Mouse (Mus musculus) liver, embryonic 13.5 days (tissue): ENCODE results near the gene Hgfac. TPM values are rescaled to one million over a fixed set of nuclear protein-coding genes. Genes with fewer than 3 reads are reported as not detected.

ENCODE experiments used
- ATAC-seq: fragments of 200-750 bp; cut with Nextera tagmentation; 2 replicates; pipeline ENCODE4 v1.8.0; 2017; ENCODE audit warnings: low read depth, mild to moderate bottlenecking, moderate number of reproducible peaks, moderate library complexity
- DNase-seq: peaks from one replicate; pipeline ENCODE4 v3.0.0; 2022
- H3K27ac ChIP-seq: fragments of 300-500 bp; sonication (generic); 2 replicates; pipeline ENCODE4 v1.5.1; 2015; ENCODE audit warnings: moderate library complexity, mild to moderate bottlenecking, inconsistent platforms
- H3K27me3 ChIP-seq: fragments of 300-500 bp; sonication (generic); 2 replicates; pipeline ENCODE4 v1.6.1; 2015; ENCODE audit warnings: mild to moderate bottlenecking, inconsistent platforms
- H3K36me3 ChIP-seq: fragments of 300-500 bp; sonication (generic); 2 replicates; pipeline ENCODE4 v1.6.1; 2015; ENCODE audit warnings: mild to moderate bottlenecking, inconsistent platforms
- H3K4me1 ChIP-seq: fragments of 300-500 bp; sonication (generic); replicated peaks from 2 replicates; pipeline ENCODE4 v1.6.1; 2015; ENCODE audit warnings: inconsistent platforms
- H3K4me2 ChIP-seq: fragments of 300-500 bp; sonication (generic); 2 replicates; pipeline ENCODE4 v1.6.1; 2015; ENCODE audit warnings: inconsistent platforms, mild to moderate bottlenecking, moderate library complexity
- H3K4me3 ChIP-seq: fragments of 300-500 bp; sonication (generic); replicated peaks from 2 replicates; pipeline ENCODE4 v1.5.1; 2015; ENCODE audit warnings: mild to moderate bottlenecking, inconsistent platforms
- H3K9ac ChIP-seq: fragments of 300-500 bp; sonication (generic); 2 replicates; pipeline ENCODE4 v1.6.1; 2015; ENCODE audit warnings: mild to moderate bottlenecking, inconsistent platforms
- H3K9me3 ChIP-seq: fragments of 300-500 bp; sonication (generic); replicated peaks from 2 replicates; pipeline ENCODE4 v1.6.1; 2016; ENCODE audit warnings: inconsistent platforms
- WGBS: fragments of 180-500 bp; shearing (Covaris S2); methylation state at CpG from one replicate; pipeline ENCODE4 v1.1.7; 2015; ENCODE audit not compliant: insufficient replicate concordance; 5-methylcytosine and 5-hydroxymethylcytosine counted together
- polyA plus RNA-seq: library from polyadenylated mRNA; unstranded; fragments of >200 nt; fragmentation: Nextera tagmentation; extraction: Ambion mirVana; gene quantifications from 2 replicates; pipeline ENCODE4 v1.2.1, GENCODE M21; 2015

Gene Hgfac
- polyA plus RNA-seq, 1 experiment from 2014 or later = 51.6 TPM

DNA sequence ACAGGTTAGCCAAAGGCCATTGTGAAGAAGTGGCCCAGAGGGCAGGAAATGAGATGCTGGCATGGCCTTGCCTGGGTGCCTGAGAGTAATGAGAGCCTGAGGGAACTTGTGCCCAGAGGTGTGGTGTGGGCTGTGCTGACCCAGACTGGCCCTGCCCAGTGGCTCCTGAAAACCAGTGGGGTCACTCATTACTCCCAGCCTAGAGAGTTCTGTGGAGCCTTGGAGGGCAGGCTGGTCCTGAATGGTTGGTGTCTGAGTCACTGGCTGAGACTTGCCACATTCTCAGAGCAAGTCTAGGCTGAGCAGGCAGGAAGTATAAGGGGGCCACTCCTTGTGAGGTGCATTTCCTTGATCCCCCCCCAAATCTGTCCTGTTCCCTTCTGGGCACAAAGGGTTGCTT is 3.9 kb upstream of the Hgfac start:
- Histone ChIP-seq H3K9me3 (no peaks in the 10 kb centered on the region), H3K36me3 (peaks cover 20% of the 10 kb centered on the region), H3K4me3 (no peak overlapping the region), H3K4me1 (peaks cover 77% of the 10 kb centered on the region), H3K27me3 (no peaks in the 10 kb centered on the region; the same call in 1 of the 2 replicates), H3K27ac (no peak overlapping the region), H3K4me2 (no peak overlapping the region), H3K9ac (no peak overlapping the region)
- DNase-seq = no peak
- ATAC-seq = no peak

DNA sequence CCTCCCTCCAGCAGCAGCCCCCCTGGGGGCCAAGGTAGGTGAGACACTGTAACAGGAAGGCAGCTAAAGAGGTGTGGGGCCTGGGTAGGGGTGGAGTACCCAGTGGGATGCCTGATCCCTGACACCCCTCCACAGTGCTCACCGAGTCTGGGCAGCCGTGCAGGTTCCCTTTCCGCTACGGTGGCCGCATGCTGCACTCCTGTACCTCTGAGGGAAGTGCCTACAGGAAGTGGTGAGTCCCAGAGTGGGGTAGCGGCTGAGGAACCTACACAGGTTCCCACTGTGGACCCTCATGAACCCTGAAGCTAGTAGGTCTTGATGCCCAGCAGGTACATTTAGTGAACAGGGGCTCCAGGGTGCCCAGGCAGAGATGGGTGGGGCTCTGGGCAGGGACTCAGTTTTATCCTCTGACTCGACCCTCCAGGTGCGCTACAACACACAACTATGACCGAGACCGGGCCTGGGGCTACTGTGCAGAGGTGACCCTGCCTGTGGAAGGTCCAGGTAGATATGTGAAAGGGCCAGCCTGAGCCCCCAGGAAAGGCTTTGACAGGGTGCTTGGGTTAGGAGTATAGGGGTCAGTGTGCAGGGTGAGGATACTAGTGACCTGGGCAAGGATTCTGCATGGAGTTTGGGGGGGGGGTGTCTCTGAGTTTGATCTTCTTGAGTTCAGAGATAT is 1.3 kb downstream of the Hgfac start:
- H3K4me1 ChIP-seq = peaks cover 46% of the 10 kb centered on the region
- peak overlapping the region; percentile 59; the same call in 1 of the 2 replicates for H3K9ac ChIP-seq
- H3K27me3 ChIP-seq = peaks cover 5% of the 10 kb centered on the region; the same call in 1 of the 2 replicates
- peak overlapping the region; percentile 50 for H3K4me2 ChIP-seq
- peaks cover 10% of the 10 kb centered on the region; the same call in 1 of the 2 replicates for H3K36me3 ChIP-seq
- ATAC-seq = 0 out of 2 replicates have a peak, but pooled peaks have one; percentile 0
- no peaks in the 10 kb centered on the region for H3K9me3 ChIP-seq
- peak overlapping the region; percentile 40 for H3K4me3 ChIP-seq
- peak overlapping the region; percentile 76 for H3K27ac ChIP-seq
- no peak for DNase-seq
- WGBS = 31% methylated on average over 10 of the region's 10 CpGs

DNA sequence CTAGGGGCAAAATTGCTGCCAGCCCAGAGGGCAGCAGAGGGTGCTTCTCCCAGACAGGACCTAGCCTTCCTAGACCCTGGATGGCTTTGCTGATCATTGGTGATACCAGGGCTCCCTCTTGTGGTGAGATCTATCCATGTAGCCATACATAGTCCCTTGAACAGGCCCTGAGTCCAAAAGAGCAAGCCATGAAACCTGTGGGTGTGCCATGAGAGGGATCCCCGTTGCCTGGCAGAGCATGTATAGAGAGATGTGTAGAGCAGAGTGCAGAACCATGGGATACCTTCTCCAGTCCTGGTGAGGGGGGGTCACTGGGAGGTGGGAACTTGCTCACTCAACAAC is 1.8 kb downstream of the Hgfac start:
- Histone ChIP-seq H3K27me3 (peaks cover 5% of the 10 kb centered on the region; the same call in 1 of the 2 replicates), H3K4me1 (peaks cover 41% of the 10 kb centered on the region), H3K4me3 (peak overlapping the region; percentile 40; the same call in 1 of the 2 replicates), H3K27ac (no peak overlapping the region), H3K36me3 (peaks cover 10% of the 10 kb centered on the region; the same call in 1 of the 2 replicates), H3K4me2 (peak overlapping the region; percentile 50), H3K9me3 (no peaks in the 10 kb centered on the region), H3K9ac (no peak overlapping the region)
- WGBS = 3% methylated on average over 1 of the region's 1 CpGs
- ATAC-seq (peak; percentile 56), DNase-seq (peak; percentile 66)

DNA sequence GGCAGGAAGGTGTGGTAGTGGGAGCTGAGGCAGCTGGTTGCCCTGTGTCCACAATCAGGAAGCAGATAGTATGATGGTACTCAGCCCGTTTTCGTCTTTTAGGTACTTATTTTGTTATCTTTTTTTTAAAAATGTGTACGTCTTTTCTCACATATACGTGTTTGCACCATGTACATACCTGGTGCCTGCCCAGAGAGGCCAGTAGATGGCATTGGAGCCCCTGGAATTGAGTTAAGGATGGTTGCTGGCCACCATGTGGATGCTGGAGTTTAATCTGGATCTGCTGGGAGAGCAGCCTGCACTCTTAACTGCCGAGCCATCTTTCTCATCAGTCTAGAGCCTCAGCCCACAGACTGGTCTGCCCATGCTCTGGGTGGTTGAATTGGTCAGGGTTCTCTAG is 9.2 kb downstream of the Hgfac start:
- no peak overlapping the region for H3K27ac ChIP-seq
- WGBS = 48% methylated on average over 5 of the region's 5 CpGs
- no peak overlapping the region for H3K4me3 ChIP-seq
- H3K9ac ChIP-seq = no peak overlapping the region
- no peaks in the 10 kb centered on the region for H3K9me3 ChIP-seq
- H3K36me3 ChIP-seq = peaks cover 4% of the 10 kb centered on the region; the same call in 1 of the 2 replicates
- H3K27me3 ChIP-seq = peaks cover 37% of the 10 kb centered on the region
- 0 out of 2 replicates have a peak, but pooled peaks cover 4% of the 10 kb centered on the region for H3K4me1 ChIP-seq
- DNase-seq = no peak
- H3K4me2 ChIP-seq = no peak overlapping the region
- no peak for ATAC-seq

DNA sequence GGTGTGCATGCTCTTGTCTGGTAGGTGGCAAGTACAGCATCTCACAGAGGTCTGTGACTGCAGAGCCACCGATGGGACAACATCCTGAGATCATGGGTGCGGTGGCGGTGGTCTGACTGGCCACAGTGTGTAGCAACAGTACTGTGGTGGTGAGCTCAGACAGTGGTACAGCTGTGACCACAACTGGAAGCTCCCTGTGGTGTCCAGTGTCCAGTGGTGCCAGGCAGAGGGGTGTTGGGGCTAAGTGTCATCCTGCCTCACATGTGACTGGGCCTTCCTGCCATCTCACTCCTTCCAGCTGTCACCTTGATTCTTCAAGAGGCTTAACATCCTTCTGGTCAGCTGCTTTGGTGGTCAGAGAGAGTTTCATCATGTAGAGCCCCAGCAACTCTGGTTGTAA is 13.3 kb downstream of the Hgfac start:
- DNase-seq (no peak), ATAC-seq (no peak; the same call in 1 of the 2 replicates)
- Histone ChIP-seq H3K4me2 (no peak overlapping the region), H3K9me3 (no peaks in the 10 kb centered on the region), H3K9ac (no peak overlapping the region), H3K27me3 (peaks cover 65% of the 10 kb centered on the region), H3K4me3 (no peak overlapping the region), H3K36me3 (no peaks in the 10 kb centered on the region), H3K4me1 (peaks cover 11% of the 10 kb centered on the region; the same call in 1 of the 2 replicates), H3K27ac (no peak overlapping the region)
- 63% methylated on average over 3 of the region's 3 CpGs for WGBS

- Histone ChIP-seq H3K4me2 (no peak overlapping the region), H3K4me3 (no peak overlapping the region)
Observed at GRCm38 (mm10) chr5:35055076-35055475, 13.8 kb downstream of the Hgfac start.

DNA sequence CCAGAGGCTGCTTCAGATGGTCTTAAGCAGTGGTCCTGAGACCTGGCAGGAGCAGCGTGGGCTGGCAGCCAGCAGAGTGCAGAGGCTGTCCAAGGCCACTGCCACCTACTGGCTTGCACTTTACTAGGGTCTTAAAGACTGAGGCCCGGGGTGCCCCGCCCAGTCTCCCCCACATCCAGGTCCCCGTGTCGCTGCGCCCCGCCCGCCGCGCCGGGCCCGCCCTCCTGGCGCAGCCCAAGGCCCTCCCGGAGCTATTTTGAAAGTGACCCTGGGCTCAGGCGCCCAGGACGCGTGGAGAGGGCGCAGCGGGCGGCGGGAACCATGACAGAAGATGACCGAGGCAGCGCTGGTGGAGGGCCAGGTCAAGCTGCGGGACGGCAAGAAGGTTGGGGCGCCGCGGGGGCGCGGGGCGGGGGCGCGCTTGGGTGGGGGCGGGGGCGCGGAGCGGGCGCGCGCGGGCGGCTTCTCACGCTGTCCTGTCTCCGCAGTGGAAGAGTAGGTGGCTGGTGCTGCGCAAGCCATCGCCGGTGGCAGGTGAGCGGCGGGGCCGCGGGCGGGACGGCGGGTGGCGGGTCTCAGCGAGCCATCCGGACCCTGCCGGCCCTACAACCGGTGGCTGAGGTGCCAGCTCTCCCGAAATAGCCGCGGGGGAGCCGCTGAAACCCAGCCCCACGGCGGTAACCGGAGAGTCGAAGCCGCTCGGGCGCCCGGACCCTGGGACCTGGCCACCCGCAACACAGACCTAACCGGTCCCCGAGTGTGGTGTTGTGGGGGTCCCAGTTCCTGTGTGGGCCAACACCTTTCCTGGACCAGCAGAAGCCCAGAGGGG is 15.5 kb downstream of the Hgfac start, which contains the start of gene Dok7:
Dok7 (plus strand) TSS at position 163 of the 829 bp plus-strand sequence.
- H3K9me3 ChIP-seq = no peaks in the 10 kb centered on the region
- H3K4me3 ChIP-seq = peak within 1 kb of the TSS; percentile 52
- DNase-seq (no peak), ATAC-seq (no peak)
- H3K4me2 ChIP-seq = peak within 1 kb of the TSS; percentile 68
- H3K36me3 ChIP-seq = no peaks in the 10 kb centered on the region
- H3K27ac ChIP-seq = no peak within 1 kb of the TSS
- peaks cover 71% of the 10 kb centered on the region for H3K27me3 ChIP-seq
- WGBS = 2% methylated on average over 66 of the region's 74 CpGs
- peaks cover 11% of the 10 kb centered on the region; the same call in 1 of the 2 replicates for H3K4me1 ChIP-seq
- H3K9ac ChIP-seq = peak within 1 kb of the TSS; percentile 39

More at GRCm38 (mm10) chr5:35055076-35055475, 13.8 kb downstream of the Hgfac start:
- H3K4me1 ChIP-seq = peaks cover 11% of the 10 kb centered on the region; the same call in 1 of the 2 replicates
- H3K27ac ChIP-seq = no peak overlapping the region
- no peak overlapping the region for H3K9ac ChIP-seq
- ATAC-seq (no peak), DNase-seq (no peak)
- WGBS = 57% methylated on average over 12 of the region's 12 CpGs
- no peaks in the 10 kb centered on the region for H3K36me3 ChIP-seq
- H3K27me3 ChIP-seq = peaks cover 69% of the 10 kb centered on the region
- no peaks in the 10 kb centered on the region for H3K9me3 ChIP-seq

DNA sequence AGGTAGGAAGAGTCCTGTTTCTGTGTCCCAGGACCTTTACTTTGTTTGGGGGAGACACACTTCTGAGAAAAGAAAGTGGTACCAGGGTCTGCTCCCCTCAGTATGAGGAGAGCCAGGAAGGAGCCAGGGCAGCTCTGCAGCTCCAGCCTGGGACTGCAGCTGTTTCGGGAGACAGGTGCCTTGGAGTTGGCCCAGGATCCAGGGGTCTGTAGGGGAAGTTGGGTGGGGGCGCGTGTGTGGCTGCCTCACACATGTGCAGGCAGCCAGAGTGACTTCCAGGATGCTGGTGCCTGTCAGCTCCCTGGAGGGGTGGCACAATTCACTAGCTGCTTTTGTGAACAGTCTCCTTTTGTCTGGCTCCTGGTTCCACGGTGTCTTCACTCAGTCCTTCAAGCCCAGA is 16.3 kb downstream of the Hgfac start:
- 24% methylated on average over 4 of the region's 4 CpGs for whole genome bisulfite sequencing
- no peak for ATAC-seq
- H3K9me3 ChIP-seq = no peaks in the 10 kb centered on the region
- peak overlapping the region; percentile 68 for H3K4me2 ChIP-seq
- DNase-seq = no peak
- no peak overlapping the region for H3K27ac ChIP-seq
- no peaks in the 10 kb centered on the region for H3K36me3 ChIP-seq
- peaks cover 68% of the 10 kb centered on the region for H3K27me3 ChIP-seq
- peak overlapping the region; percentile 52 for H3K4me3 ChIP-seq
- no peak overlapping the region for H3K9ac ChIP-seq
- peaks cover 11% of the 10 kb centered on the region; the same call in 1 of the 2 replicates for H3K4me1 ChIP-seq

DNA sequence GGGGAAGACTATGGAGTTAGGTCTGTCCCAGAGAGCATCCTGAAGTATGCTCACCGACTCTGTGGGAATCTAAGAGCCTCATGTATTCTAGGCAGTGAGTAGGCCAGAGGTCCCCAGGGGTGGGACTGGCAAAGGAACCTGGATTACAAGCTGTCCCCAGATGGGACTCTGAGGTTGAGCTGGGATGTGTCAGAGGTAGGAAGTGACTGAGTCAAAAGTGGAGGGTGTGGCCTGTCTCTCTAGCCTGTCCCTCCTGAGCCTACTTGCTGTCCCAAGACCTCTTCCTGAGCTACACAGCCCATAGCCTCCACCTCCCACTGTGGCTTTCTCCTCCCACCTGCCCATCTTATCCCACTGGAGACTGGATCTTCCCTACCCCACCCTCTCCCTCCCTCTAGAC is 16.9 kb downstream of the Hgfac start:
- Histone ChIP-seq H3K4me1 (peaks cover 11% of the 10 kb centered on the region; the same call in 1 of the 2 replicates), H3K36me3 (no peaks in the 10 kb centered on the region), H3K27ac (no peak overlapping the region), H3K4me2 (no peak overlapping the region), H3K27me3 (peaks cover 68% of the 10 kb centered on the region), H3K9ac (no peak overlapping the region), H3K9me3 (no peaks in the 10 kb centered on the region), H3K4me3 (no peak overlapping the region)
- DNase-seq = no peak
- WGBS = 54% methylated on average over 1 of the region's 1 CpGs
- no peak for ATAC-seq

DNA sequence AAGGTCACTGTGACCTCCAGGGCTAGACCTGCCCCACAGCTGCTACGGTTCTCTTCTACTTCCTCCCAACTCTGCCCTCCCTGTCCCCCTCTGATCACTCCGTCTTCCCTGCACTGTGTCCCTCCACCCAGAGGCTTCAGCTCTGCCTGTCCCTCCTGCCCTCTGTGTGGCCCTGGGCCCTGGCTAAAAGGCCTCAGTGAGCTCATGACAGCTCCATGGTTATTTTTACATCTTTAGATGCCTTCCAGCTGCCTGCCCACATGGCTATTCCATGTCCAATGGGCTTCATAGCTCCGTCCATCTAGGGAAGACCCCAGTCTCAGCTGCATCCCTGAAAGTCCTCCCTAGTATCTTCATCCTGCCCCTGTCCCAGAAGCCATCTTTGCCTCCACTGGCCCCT is 18.8 kb downstream of the Hgfac start:
- 41% methylated on average over 3 of the region's 3 CpGs for WGBS
- Histone ChIP-seq H3K36me3 (no peaks in the 10 kb centered on the region), H3K4me2 (no peak overlapping the region), H3K4me1 (peaks cover 11% of the 10 kb centered on the region; the same call in 1 of the 2 replicates), H3K9ac (no peak overlapping the region), H3K27me3 (peaks cover 55% of the 10 kb centered on the region), H3K27ac (no peak overlapping the region), H3K9me3 (no peaks in the 10 kb centered on the region), H3K4me3 (no peak overlapping the region)
- no peak for ATAC-seq
- DNase-seq = no peak

GRCm38 (mm10) chr5:35069841-35070240 is 28.5 kb downstream of the Hgfac start:
- DNase-seq (no peak), ATAC-seq (no peak)
- 78% methylated on average over 2 of the region's 2 CpGs for WGBS
- H3K36me3 ChIP-seq = no peaks in the 10 kb centered on the region
- no peaks in the 10 kb centered on the region; the same call in 1 of the 2 replicates for H3K27me3 ChIP-seq
- H3K9me3 ChIP-seq = no peaks in the 10 kb centered on the region
- H3K4me2 ChIP-seq = no peak overlapping the region
- H3K4me3 ChIP-seq = no peak overlapping the region
- no peak overlapping the region for H3K27ac ChIP-seq
- no peaks in the 10 kb centered on the region for H3K4me1 ChIP-seq
- no peak overlapping the region for H3K9ac ChIP-seq
